Mouse (Mus musculus): Measurements from ENCODE around the gene Tubb2b.

DNA sequence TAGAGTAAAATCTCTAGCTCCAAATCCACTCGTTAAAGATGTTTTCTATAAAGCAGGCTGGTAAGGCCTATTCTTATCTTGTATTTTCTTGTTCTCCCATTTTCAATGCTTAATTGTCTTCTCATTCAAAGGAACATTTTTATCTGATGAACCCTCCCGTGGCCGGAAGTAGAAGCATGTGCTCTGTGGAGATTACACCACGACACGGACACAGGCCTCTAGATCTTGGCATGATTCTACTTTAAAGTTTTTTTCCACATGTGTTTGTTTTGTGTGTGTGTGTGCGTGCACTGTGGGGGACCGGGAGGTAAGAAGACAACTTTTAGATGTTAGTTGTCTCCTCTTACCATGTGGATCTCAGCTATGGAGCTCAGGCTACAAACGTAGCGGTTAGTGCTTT lies 28.4 kb downstream of the Tubb2b start:
- no peak for TF ChIP-seq CTCF (IDR thresholded peaks at IDR 0.05; ENCODE audit: insufficient read depth, low read depth, low read length)
- no peak for TF ChIP-seq POLR2A (IDR thresholded peaks at IDR 0.05; ENCODE audit: insufficient read depth, low read depth, low read length)
